Mouse (Mus musculus): ENCODE measurements around the gene Cdh1.

DNA sequence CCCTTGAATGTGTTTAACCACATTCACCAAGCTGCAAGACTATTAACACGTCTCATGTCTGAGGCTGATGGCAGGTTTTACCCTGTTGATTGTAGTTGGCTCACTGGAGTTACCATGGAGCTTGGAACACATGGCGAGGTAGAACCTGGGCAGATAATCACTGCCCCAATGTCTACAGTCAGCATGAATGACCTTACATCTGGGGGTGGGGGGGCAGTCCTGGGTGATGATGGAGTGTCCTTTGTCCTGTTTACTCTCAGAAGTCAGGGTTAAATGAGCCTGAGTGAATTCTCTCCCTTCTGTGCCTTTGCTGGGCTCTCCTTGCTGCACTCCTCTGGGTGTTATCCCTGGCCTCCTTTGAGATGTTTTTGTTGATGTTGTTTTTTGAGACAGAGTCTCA, 39.0 kb downstream of the Cdh1 start:
- TF ChIP-seq TCF12 (IDR thresholded peaks at IDR 0.05; ENCODE audit: low read depth, low read length), result no peak
- no peak for TF ChIP-seq CTCF (conservative IDR thresholded peaks at IDR 0.05 in 1 of 2, IDR thresholded peaks at IDR 0.05 in 1 of 2; ENCODE audit: low read depth in 2 of 2, low read length in 2 of 2)
- TF ChIP-seq MAZ (IDR thresholded peaks at IDR 0.05; ENCODE audit: low read depth, low read length), result no peak
- TF ChIP-seq MAFK (IDR thresholded peaks at IDR 0.05; ENCODE audit: insufficient replicate concordance, low read length), result no peak
- TF ChIP-seq NELFE (IDR thresholded peaks at IDR 0.05; ENCODE audit: low read depth, low read length), result no peak
- no peak for TF ChIP-seq RCOR1 (conservative IDR thresholded peaks at IDR 0.05; ENCODE audit: low read depth, low read length)
- TF ChIP-seq POLR2A (IDR thresholded peaks at IDR 0.05; ENCODE audit: low read depth, low read length), result no peak
- no peak for TF ChIP-seq NRF1 (IDR thresholded peaks at IDR 0.05; ENCODE audit: low read depth, low read length)
- TF ChIP-seq ZKSCAN1 (IDR thresholded peaks at IDR 0.05; ENCODE audit: borderline replicate concordance, low read depth, low read length), result no peak
- no peak for TF ChIP-seq EP300 (IDR thresholded peaks at IDR 0.05; ENCODE audit: low read length)
- TF ChIP-seq ZMIZ1 (IDR thresholded peaks at IDR 0.05; ENCODE audit: low read depth, low read length), result no peak
- TF ChIP-seq USF2 (conservative IDR thresholded peaks at IDR 0.05; ENCODE audit: low read depth, low read length), result no peak
- TF ChIP-seq SMC3 (IDR thresholded peaks at IDR 0.05; ENCODE audit: low read depth, low read length), result no peak
